Mouse (Mus musculus) neutrophil, adult 59 days (primary cell): ENCODE results near the gene Mcidas. TPM values are rescaled to one million over a fixed set of nuclear protein-coding genes. Genes with fewer than 3 reads are reported as not detected.

Source experiments
- total RNA-seq, 2 experiments: library from RNA; stranded (reverse); gene quantifications; 1 replicate in 1 of 2; 2 replicates in 1 of 2; pipeline ENCODE4 v1.2.4; 2023

Mcidas gene
- total RNA-seq = under 1 TPM; 0.15 to 0.20 TPM

GRCm38 (mm10) chr13:112993531-112994152, at the start of gene Mcidas:
Gene Mcidas, plus strand, starts transcription at chr13:112993845.

GRCm38 (mm10) chr13:112987532-112987943, 6.1 kb upstream of the Mcidas start, which contains the start of gene Ccno:
Gene Ccno, plus strand, starts transcription at chr13:112987802.

GRCm38 (mm10) chr13:113034950-113035421, 41.3 kb downstream of the Mcidas start, which contains the start of gene Cdc20b:
Gene Cdc20b, plus strand, starts transcription at chr13:113035111.

DNA sequence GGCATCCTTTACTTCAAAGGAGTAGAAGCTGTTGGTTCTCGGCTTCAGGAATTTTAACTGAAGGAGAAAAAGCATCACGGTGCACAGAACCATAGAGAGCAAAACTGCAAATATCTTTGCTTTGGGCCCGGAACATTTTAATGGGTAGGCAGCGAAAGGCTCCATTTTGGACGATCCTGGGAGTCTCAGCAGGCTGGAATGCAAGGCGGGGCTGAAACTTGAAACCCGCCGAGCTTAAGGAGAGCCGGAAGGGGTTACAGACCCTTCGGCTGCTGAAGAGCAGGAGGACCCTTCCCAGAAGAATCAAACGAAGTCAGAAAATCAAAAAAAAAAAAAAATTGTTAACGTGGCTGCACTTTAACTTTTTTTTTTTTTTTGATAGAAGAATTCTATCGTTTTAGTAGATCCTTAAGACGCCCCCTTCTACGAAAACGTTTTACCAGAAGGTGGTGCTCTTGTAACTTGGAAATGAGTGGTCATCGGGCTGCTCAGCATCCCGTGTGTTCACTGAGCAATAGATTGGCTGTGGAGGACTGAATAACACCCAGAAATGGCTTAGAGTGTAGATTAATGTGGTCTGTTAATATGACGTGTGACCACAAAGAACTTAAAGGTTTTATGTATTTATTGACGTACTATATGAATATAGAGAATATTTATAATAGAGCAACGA, 52.7 kb downstream of the Mcidas start, which contains the start of gene Gpx8:
Gene Gpx8, minus strand, starts transcription at position 200 of the 673 bp plus-strand sequence.

Other genes starting within 250 kb of the Mcidas start
- 1 to 10 TPM in 1 of 2 experiments, under 1 TPM in 1; 0.77 to 2.1 TPM for gene Plpp1, start 193.1 kb upstream of the Mcidas start, total RNA-seq
- 10 to 100 TPM; 28.5 to 32.2 TPM for gene Mtrex, start 66.4 kb upstream of the Mcidas start, total RNA-seq
- gene Dhx29, start 66.4 kb upstream of the Mcidas start, total RNA-seq = 10 to 100 TPM; 11.0 to 12.3 TPM
- gene Ccno, start 6.0 kb upstream of the Mcidas start, total RNA-seq = 10 to 100 TPM; 24.8 to 28.1 TPM
- not detected for gene Cdc20b, start 41.3 kb downstream of the Mcidas start, total RNA-seq
- gene Gpx8, start 52.6 kb downstream of the Mcidas start, total RNA-seq = under 1 TPM; 0.36 to 0.62 TPM
- gene Gzma, start 107.1 kb downstream of the Mcidas start, total RNA-seq = under 1 TPM in 1 of 2 experiments, not detected in 1; 0.42 TPM
- gene Esm1, start 215.8 kb downstream of the Mcidas start, total RNA-seq = under 1 TPM in 1 of 2 experiments, not detected in 1; 0.75 TPM
- not detected for gene Gzmk, start 232.1 kb downstream of the Mcidas start, total RNA-seq